Mouse (Mus musculus): ENCODE measurements around the gene Cnih3. TPM values are rescaled to one million over a fixed set of nuclear protein-coding genes. Genes with fewer than 3 reads are reported as not detected.

Gene Cnih3
- polyA plus RNA-seq, 1 experiment from 2014 or later, result 0.17 TPM

DNA sequence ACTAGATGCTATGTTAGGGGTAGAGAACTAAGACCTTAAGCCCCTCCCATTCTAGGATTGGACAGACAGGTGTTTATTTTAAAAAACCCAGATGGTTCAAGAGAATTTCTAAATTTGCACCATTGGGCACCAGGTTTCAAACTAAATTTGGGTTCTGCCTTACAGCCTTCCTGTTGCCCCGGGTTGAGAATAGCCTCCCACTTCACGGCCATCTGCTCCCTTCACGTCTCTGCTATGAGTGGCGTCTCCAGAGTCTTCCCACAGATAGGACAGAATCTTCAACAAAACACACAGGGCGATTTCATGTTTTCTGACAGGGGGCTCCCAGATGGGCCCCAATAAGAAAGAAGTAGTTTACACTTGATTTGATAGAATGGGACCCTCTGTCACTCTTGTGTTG lies 31.3 kb upstream of the Cnih3 start:
- Histone ChIP-seq H3K9ac (replicated peaks; ENCODE audit: low read length) (no peak overlapping the region), H3K27me3 (ENCODE audit: insufficient read depth, low read length) (no peaks in the 10 kb centered on the region), H3K4me3 (ENCODE audit: low read length) (no peak overlapping the region), H3K36me3 (ENCODE audit: insufficient read depth, low read length) (no peaks in the 10 kb centered on the region), H3K4me1 (ENCODE audit: insufficient read depth, low read length) (no peaks in the 10 kb centered on the region), H3K27ac (ENCODE audit: low read length) (no peak overlapping the region), H3K4me2 (replicated peaks; ENCODE audit: low read depth, low read length) (no peak overlapping the region), H3K9me3 (ENCODE audit: low read length) (no peaks in the 10 kb centered on the region)
- WGBS, result 94% methylated on average over 5 of the region's 5 CpGs
- no peak for ATAC-seq (ENCODE audit: low FRiP score, low TSS enrichment)

DNA sequence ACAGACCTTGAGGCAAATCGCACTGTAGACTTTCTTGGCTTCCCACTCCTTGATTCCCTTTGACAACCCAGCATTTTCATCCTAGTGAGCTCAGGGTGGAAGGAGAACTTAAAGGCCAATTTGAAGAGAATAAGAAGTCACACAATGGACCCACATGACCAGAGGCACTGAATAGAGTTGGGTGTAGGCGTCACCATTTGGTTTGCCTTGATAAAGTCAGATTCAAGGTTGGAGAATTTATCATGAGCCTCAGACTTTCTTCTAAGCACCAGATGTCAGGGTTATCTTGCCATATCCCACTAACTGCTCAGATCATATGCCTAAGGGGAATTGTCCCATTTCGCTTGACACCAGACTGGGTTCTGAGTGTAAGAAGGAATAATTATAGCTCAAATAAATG lies 29.3 kb upstream of the Cnih3 start:
- Histone ChIP-seq H3K4me1 (ENCODE audit: insufficient read depth, low read length) (no peaks in the 10 kb centered on the region), H3K27ac (ENCODE audit: low read length) (no peak overlapping the region), H3K4me2 (replicated peaks; ENCODE audit: low read depth, low read length) (no peak overlapping the region), H3K4me3 (ENCODE audit: low read length) (no peak overlapping the region), H3K9ac (replicated peaks; ENCODE audit: low read length) (no peak overlapping the region), H3K9me3 (ENCODE audit: low read length) (no peaks in the 10 kb centered on the region), H3K27me3 (ENCODE audit: insufficient read depth, low read length) (no peaks in the 10 kb centered on the region), H3K36me3 (ENCODE audit: insufficient read depth, low read length) (no peaks in the 10 kb centered on the region)
- 93% methylated on average over 3 of the region's 3 CpGs for WGBS
- no peak for ATAC-seq (ENCODE audit: low FRiP score, low TSS enrichment)

DNA sequence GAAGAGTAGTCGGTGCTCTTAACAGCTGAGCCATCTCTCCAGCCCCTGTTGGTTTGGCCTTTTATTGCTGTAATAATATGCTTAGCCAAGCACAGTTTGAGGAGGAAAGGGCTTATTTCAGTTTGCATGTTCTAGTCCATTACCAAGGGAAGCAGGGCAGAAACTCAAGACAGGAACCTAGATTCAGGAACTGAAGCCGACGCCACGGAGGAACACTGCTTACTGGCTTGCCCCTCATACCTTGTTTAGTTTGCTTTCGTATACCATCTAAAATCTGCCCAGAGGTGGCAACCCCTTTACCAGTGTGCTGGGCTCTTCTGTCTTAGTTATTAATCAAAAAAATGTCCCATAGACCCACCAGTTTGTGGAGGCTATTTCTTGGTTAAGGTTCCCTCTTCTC lies 25.3 kb upstream of the Cnih3 start:
- WGBS, result 88% methylated on average over 5 of the region's 5 CpGs
- H3K27me3 ChIP-seq (ENCODE audit: insufficient read depth, low read length), result no peaks in the 10 kb centered on the region

DNA sequence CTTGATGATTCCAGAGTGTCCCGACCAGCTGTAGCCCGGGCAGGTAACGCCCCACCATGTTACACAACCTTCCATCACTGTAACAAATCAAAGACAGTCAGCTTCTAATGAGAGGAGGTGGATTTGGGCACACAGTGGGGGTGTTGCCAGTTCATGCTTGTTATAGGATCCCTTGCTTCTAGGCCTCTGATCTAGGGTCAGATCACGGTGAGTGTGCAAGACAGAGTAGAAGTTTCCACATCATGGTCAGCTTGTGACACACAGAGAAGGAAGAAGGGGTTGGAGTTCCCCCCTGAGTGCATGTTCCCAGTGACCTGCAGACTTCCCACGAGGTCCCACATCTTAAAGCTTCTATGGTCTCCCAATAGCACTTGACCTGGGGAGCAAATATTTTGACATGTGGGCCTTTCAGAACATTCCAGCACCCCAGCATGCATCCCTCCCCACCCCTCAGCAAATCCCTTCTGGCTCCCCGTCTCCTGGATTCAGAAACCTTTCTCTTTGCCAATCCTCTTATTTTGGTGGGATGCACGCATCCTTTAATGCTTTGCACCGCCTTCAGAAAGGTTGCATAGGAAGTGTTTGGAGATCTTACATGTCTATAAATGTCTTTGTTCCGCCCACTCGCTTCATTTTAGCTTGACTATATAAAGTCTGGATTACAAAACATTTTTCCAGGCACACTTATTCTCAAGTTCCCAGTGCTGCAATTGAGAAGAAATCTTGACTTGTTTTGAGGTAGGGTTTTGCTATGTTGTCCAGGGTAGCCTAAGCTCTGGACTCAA lies 24.6 kb upstream of the Cnih3 start:
- Histone ChIP-seq H3K27ac (ENCODE audit: low read length) (no peak overlapping the region), H3K27me3 (ENCODE audit: insufficient read depth, low read length) (no peaks in the 10 kb centered on the region), H3K4me3 (ENCODE audit: low read length) (no peak overlapping the region), H3K4me1 (ENCODE audit: insufficient read depth, low read length) (peaks cover 4% of the 10 kb centered on the region; the same call in 1 of the 2 replicates), H3K9ac (replicated peaks; ENCODE audit: low read length) (no peak overlapping the region), H3K4me2 (replicated peaks; ENCODE audit: low read depth, low read length) (no peak overlapping the region), H3K9me3 (ENCODE audit: low read length) (no peaks in the 10 kb centered on the region), H3K36me3 (ENCODE audit: insufficient read depth, low read length) (no peaks in the 10 kb centered on the region)
- ATAC-seq (ENCODE audit: low FRiP score, low TSS enrichment), result no peak
- WGBS, result 85% methylated on average over 10 of the region's 10 CpGs

More for the DNA sequence above, 25.3 kb upstream of the Cnih3 start:
- no peak overlapping the region for H3K4me3 ChIP-seq (ENCODE audit: low read length)
- H3K4me2 ChIP-seq (replicated peaks; ENCODE audit: low read depth, low read length), result no peak overlapping the region
- H3K9ac ChIP-seq (replicated peaks; ENCODE audit: low read length), result no peak overlapping the region
- no peaks in the 10 kb centered on the region for H3K9me3 ChIP-seq (ENCODE audit: low read length)
- no peak for ATAC-seq (ENCODE audit: low FRiP score, low TSS enrichment)
- no peaks in the 10 kb centered on the region for H3K4me1 ChIP-seq (ENCODE audit: insufficient read depth, low read length)
- H3K36me3 ChIP-seq (ENCODE audit: insufficient read depth, low read length), result no peaks in the 10 kb centered on the region
- no peak overlapping the region for H3K27ac ChIP-seq (ENCODE audit: low read length)

DNA sequence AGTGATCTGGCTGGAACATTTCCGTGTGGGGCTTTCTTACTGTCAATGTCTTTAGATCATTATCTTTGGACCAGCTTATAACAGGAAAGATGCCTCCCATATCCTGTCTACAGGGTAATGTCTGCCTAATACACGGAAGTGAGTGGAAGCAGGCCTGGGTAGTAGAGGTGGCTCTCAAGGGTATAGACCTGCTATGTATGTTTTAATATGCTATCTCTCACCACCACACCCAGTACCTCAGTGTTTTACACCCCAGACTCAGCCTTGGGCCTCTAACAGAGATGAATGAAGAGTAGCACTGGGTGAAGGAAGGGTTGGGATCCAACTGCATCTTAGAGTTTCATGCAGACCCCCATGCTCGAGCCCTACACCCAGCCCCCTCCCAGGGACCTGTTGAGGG lies 23.3 kb upstream of the Cnih3 start:
- no peak overlapping the region for H3K4me2 ChIP-seq (replicated peaks; ENCODE audit: low read depth, low read length)
- H3K9ac ChIP-seq (replicated peaks; ENCODE audit: low read length), result no peak overlapping the region
- peaks cover 4% of the 10 kb centered on the region; the same call in 1 of the 2 replicates for H3K4me1 ChIP-seq (ENCODE audit: insufficient read depth, low read length)
- H3K36me3 ChIP-seq (ENCODE audit: insufficient read depth, low read length), result no peaks in the 10 kb centered on the region
- ATAC-seq (ENCODE audit: low FRiP score, low TSS enrichment), result no peak
- H3K27me3 ChIP-seq (ENCODE audit: insufficient read depth, low read length), result no peaks in the 10 kb centered on the region
- no peak overlapping the region for H3K4me3 ChIP-seq (ENCODE audit: low read length)
- H3K27ac ChIP-seq (ENCODE audit: low read length), result no peak overlapping the region
- 62% methylated on average over 3 of the region's 3 CpGs for whole genome bisulfite sequencing
- 0 out of 2 replicates have a peak, but pooled peaks cover 3% of the 10 kb centered on the region for H3K9me3 ChIP-seq (ENCODE audit: low read length)

DNA sequence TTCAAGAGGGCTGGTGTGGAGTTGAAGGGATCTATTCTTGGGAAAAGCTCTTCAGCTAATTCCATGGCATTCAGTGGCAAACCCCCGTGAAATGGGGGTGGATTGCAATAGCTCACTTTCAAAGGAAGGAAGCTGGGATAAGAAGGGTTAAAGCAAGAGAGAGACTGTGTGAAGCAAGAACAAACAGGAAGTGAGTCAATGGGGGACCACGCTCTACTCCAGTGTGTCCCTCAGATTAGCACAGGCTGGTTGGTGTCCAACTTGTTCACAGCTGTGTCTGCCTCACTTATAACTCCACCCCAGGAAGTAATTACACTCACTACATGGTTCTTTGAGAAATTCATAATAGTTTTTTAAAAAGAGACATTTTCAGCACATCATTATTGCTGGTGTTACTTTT lies 19.8 kb upstream of the Cnih3 start:
- Histone ChIP-seq H3K9ac (replicated peaks; ENCODE audit: low read length) (no peak overlapping the region), H3K4me2 (replicated peaks; ENCODE audit: low read depth, low read length) (no peak overlapping the region), H3K4me3 (ENCODE audit: low read length) (no peak overlapping the region), H3K9me3 (ENCODE audit: low read length) (0 out of 2 replicates have a peak, but pooled peaks cover 6% of the 10 kb centered on the region), H3K27me3 (ENCODE audit: insufficient read depth, low read length) (no peaks in the 10 kb centered on the region), H3K27ac (ENCODE audit: low read length) (no peak overlapping the region), H3K4me1 (ENCODE audit: insufficient read depth, low read length) (peaks cover 4% of the 10 kb centered on the region; the same call in 1 of the 2 replicates), H3K36me3 (ENCODE audit: insufficient read depth, low read length) (no peaks in the 10 kb centered on the region)
- 27% methylated on average over 2 of the region's 2 CpGs for WGBS
- no peak for ATAC-seq (ENCODE audit: low FRiP score, low TSS enrichment)

DNA sequence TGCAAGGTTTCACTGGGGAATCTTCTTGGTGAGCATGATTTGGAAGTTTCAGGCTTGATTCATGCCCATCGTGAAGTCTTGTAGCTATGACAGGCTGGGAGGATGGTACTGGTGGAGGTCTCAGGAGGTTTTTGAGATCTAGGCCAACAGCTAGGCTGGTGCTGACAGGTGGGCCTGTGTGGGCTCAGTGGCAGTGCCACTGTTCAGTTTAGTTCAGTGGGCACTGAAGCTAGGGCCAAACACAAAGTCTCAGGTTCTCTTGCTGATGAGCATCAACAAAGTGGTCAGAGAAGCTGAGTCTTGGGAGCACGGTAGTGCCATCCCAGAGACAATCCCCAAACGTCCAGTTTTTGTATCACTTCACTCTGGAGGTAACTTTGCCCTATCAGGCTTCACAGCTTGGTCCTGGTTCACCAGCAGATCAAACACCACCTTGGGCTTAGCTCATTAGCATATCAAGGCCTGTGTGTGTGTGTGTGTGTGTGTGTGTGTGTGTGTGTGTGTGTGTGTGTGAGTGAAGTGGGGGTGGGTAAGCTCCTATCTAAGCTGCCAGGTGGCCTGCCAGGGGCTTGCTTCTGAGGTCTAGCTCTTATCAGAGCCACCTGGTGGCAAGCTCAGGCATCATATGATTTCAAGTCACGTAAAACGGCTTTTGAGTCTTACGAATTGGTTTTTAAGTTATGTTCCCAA lies 18.0 kb upstream of the Cnih3 start:
- Histone ChIP-seq H3K9me3 (ENCODE audit: low read length) (0 out of 2 replicates have a peak, but pooled peaks cover 6% of the 10 kb centered on the region), H3K27me3 (ENCODE audit: insufficient read depth, low read length) (no peaks in the 10 kb centered on the region), H3K9ac (replicated peaks; ENCODE audit: low read length) (no peak overlapping the region), H3K36me3 (ENCODE audit: insufficient read depth, low read length) (no peaks in the 10 kb centered on the region), H3K4me1 (ENCODE audit: insufficient read depth, low read length) (peaks cover 4% of the 10 kb centered on the region; the same call in 1 of the 2 replicates), H3K27ac (ENCODE audit: low read length) (no peak overlapping the region), H3K4me3 (ENCODE audit: low read length) (no peak overlapping the region), H3K4me2 (replicated peaks; ENCODE audit: low read depth, low read length) (no peak overlapping the region)
- 86% methylated on average over 6 of the region's 6 CpGs for WGBS
- ATAC-seq (ENCODE audit: low FRiP score, low TSS enrichment), result no peak

DNA sequence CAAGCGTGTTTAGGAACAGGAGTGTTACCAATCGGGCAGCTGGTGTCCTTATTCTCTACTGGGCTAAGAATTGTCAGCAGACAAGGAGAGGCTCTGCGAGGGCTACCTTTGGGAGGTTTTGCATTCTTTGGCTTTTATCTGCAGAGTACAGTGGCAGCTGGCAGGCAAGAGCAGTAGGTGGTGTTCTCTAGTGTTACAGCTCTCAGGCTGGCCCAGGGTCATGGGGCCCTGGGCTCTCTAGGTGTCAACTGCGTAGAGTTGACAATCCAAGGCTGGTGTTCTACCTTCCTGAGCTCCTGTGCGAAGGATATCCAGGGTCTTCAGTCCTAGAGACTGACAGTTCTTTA lies 17.4 kb upstream of the Cnih3 start:
- ATAC-seq (ENCODE audit: low FRiP score, low TSS enrichment), result no peak
- no peak overlapping the region for H3K9ac ChIP-seq (replicated peaks; ENCODE audit: low read length)
- H3K27me3 ChIP-seq (ENCODE audit: insufficient read depth, low read length), result no peaks in the 10 kb centered on the region
- H3K4me3 ChIP-seq (ENCODE audit: low read length), result no peak overlapping the region
- no peaks in the 10 kb centered on the region for H3K36me3 ChIP-seq (ENCODE audit: insufficient read depth, low read length)
- no peak overlapping the region for H3K4me2 ChIP-seq (replicated peaks; ENCODE audit: low read depth, low read length)
- H3K4me1 ChIP-seq (ENCODE audit: insufficient read depth, low read length), result peaks cover 4% of the 10 kb centered on the region; the same call in 1 of the 2 replicates
- no peak overlapping the region for H3K27ac ChIP-seq (ENCODE audit: low read length)
- 0 out of 2 replicates have a peak, but pooled peaks cover 6% of the 10 kb centered on the region for H3K9me3 ChIP-seq (ENCODE audit: low read length)
- 94% methylated on average over 5 of the region's 5 CpGs for WGBS

DNA sequence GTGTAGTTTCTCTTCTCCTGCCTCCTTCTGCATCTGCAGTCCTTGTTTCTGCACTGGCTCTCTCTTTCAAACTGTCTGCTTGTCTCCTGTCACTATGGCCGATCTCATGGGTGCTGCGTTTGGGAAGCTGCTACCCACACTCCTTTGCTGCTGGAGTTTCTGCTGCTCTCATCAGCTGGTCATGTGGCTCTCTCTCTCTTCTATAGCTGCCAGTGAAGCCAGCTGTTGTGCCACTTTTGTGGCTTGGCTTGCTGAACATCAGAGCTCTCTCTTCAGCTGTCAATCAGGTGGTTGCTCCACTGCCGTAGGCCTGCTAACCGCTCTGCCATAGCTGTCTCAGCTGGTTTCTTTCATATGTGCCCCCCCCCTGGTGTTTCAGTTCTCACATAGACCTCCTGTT lies 17.0 kb upstream of the Cnih3 start:
- H3K36me3 ChIP-seq (ENCODE audit: insufficient read depth, low read length), result no peaks in the 10 kb centered on the region
- no peaks in the 10 kb centered on the region for H3K27me3 ChIP-seq (ENCODE audit: insufficient read depth, low read length)
- H3K27ac ChIP-seq (ENCODE audit: low read length), result no peak overlapping the region
- H3K9me3 ChIP-seq (ENCODE audit: low read length), result 0 out of 2 replicates have a peak, but pooled peaks cover 6% of the 10 kb centered on the region
- H3K4me3 ChIP-seq (ENCODE audit: low read length), result no peak overlapping the region
- ATAC-seq (ENCODE audit: low FRiP score, low TSS enrichment), result no peak
- 91% methylated on average over 4 of the region's 4 CpGs for WGBS
- H3K4me1 ChIP-seq (ENCODE audit: insufficient read depth, low read length), result peaks cover 4% of the 10 kb centered on the region; the same call in 1 of the 2 replicates
- no peak overlapping the region for H3K9ac ChIP-seq (replicated peaks; ENCODE audit: low read length)
- H3K4me2 ChIP-seq (replicated peaks; ENCODE audit: low read depth, low read length), result no peak overlapping the region

DNA sequence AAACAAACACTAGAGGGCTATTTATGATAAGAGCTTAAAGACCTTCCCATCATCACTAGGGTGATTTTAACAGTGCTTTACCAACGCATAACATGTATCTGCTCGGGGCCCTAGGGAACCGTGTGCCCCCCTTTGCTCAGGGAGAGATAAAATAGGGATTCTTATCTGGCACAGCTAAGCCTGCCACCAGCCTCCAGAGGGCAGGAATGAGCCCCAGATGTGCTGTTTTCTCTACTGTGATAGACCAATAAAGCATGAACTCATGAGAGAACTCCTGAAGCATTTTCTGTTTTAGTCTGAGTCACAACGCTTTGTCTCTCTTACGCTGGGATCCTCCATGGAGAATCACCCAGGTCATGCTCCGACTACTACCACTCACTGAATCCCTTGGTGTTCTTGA lies 15.6 kb upstream of the Cnih3 start:
- Histone ChIP-seq H3K27ac (ENCODE audit: low read length) (no peak overlapping the region), H3K4me2 (replicated peaks; ENCODE audit: low read depth, low read length) (no peak overlapping the region), H3K4me3 (ENCODE audit: low read length) (no peak overlapping the region), H3K9ac (replicated peaks; ENCODE audit: low read length) (no peak overlapping the region), H3K36me3 (ENCODE audit: insufficient read depth, low read length) (no peaks in the 10 kb centered on the region), H3K9me3 (ENCODE audit: low read length) (0 out of 2 replicates have a peak, but pooled peaks cover 6% of the 10 kb centered on the region), H3K4me1 (ENCODE audit: insufficient read depth, low read length) (peaks cover 4% of the 10 kb centered on the region; the same call in 1 of the 2 replicates), H3K27me3 (ENCODE audit: insufficient read depth, low read length) (no peaks in the 10 kb centered on the region)
- ATAC-seq (ENCODE audit: low FRiP score, low TSS enrichment), result no peak
- 90% methylated on average over 6 of the region's 6 CpGs for WGBS
